Mouse (Mus musculus): ENCODE results near the gene D10Wsu102e.
"Not testable (repeated sequence)": the region's sequence is repeated elsewhere in the genome, so short reads cannot be mapped to it uniquely, and the experiment has no call there.

Gene D10Wsu102e

DNA sequence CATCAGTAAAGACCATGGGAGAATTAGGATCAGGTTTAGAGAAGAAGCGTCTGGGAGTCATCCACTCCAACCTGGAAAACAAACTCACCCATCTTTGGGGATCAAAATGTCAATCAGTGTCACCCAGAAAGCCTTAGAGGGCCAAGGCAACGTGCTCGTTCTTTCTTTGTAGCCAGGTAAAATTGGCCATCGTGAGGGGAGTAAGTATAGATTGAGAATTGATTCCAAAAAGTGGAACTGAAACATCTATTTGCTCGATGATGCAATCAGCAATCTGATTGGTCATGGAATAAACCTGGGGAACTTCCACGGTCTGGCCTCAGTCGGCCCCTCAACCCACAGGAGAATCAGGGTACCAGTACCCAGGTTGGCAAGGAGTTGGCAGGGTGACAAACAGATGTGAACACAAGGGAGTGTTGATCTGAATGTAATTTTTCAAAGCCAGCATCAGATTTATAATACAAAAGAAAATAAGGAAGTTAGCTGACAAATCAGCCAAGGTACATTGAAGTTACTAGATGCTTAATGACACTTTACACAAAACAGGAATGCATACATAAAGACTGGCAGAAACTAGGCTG lies 25.4 kb downstream of the D10Wsu102e start:
- DNase-seq (ENCODE audit: low spot score in 2 of 2), result no peak

DNA sequence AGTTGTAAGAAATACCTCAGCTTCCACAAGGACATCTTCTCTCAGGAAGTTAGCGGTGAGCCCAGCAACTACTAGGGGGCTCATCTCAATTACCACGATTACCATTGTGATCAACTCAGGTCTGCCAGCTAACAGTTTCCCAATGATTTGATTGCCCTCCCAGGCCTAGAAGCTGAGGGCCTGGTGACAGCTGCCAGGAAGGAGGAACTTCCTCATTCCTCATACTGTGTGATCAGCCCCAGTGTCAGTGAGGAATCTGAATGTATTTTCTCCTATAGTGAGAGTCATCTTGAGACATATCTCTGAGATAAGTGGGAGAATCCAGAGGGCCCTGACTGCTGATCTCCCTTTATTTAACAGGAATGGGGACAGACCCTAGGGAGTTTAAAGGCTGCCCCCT lies 37.3 kb downstream of the D10Wsu102e start:
- DNase-seq (ENCODE audit: low spot score in 2 of 2), result no peak

- DNase-seq (ENCODE audit: low spot score in 2 of 2), result not testable (repeated sequence)
Observed at GRCm38 (mm10) chr10:83400896-83401295, 40.9 kb downstream of the D10Wsu102e start.

- DNase-seq (ENCODE audit: low spot score in 2 of 2), result no peak
Observed at GRCm38 (mm10) chr10:83405031-83405430, 45.0 kb downstream of the D10Wsu102e start.

GRCm38 (mm10) chr10:83405711-83406110 lies 45.7 kb downstream of the D10Wsu102e start:
- no peak for DNase-seq (ENCODE audit: low spot score in 2 of 2)

GRCm38 (mm10) chr10:83407141-83407540 lies 47.1 kb downstream of the D10Wsu102e start:
- no peak for DNase-seq (ENCODE audit: low spot score in 2 of 2)

- DNase-seq (ENCODE audit: low spot score in 2 of 2), result not testable (repeated sequence)
Observed at GRCm38 (mm10) chr10:83418466-83418865, 58.4 kb downstream of the D10Wsu102e start.

DNA sequence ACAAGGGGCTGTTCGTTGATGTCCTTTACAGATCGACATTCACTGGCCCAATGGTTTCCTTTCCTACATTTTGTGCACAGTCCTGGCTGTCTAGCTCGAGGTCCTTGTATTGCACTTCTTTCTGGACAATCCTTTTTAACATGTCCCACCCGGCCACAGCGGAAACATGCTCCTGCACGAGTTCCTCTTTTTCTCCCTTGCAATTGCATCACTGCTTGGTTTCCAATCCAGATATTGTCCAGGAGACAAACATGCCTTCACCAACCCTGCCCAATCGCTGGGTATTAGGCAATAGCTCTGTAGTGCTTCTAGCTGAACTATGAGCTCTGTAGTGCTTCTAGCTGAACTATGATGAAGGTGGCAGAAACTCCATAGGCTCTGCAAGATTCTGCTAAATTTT lies 88.6 kb downstream of the D10Wsu102e start:
- DNase-seq (ENCODE audit: low spot score in 2 of 2), result no peak

DNA sequence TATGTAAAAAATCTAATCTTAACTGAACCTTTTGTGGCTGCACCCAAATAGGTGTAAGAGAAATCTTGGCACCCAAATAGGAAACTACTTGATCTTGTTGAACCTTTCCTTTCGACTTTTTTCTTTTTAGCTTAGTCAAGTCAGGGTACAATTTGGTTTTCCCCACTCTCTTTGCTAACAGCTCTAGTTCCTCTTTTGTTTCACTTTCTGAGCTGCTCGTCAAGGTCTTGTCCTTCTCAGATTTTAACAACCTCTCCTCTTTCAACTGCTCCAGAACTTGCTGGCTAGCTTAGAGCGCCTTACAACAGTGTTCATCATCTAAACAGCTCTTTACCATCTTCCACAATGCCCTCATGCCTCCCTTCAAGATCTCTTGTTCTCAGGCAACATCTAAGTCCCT lies 97.5 kb downstream of the D10Wsu102e start:
- no peak for DNase-seq (ENCODE audit: low spot score in 2 of 2)

- DNase-seq (ENCODE audit: low spot score in 2 of 2), result no peak
Observed at GRCm38 (mm10) chr10:83475226-83475625, 115.2 kb downstream of the D10Wsu102e start.

DNA sequence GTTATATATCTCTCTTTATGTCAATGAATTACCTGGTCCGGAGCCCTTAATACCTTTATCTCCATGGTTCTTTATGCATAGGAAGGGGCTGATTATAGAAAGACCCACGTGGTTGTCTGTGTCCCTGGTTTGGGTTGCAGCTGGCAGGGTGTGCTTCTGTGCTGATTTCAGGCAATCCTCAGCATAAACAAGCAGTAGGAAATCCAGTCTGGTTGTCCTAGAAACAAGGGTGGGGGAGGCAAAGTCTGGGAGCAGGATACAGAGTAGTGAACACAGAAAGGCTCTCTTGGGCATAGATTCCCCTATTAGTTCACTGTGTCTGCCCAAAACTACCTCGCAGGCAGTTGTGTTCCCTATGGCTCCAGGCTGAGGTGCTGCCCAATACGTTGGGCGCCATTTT lies 117.3 kb downstream of the D10Wsu102e start:
- peak in 1 of 2 experiments; percentile 22 for DNase-seq (ENCODE audit: low spot score in 2 of 2)

- no peak for DNase-seq (ENCODE audit: low spot score in 2 of 2)
Observed at GRCm38 (mm10) chr10:83490506-83490905, 130.5 kb downstream of the D10Wsu102e start.

- DNase-seq (ENCODE audit: low spot score in 2 of 2), result no peak
Observed at GRCm38 (mm10) chr10:83497321-83497720, 137.3 kb downstream of the D10Wsu102e start.

GRCm38 (mm10) chr10:83508962-83509660 lies 149.1 kb downstream of the D10Wsu102e start:
- peak; percentile 1 to 15 for DNase-seq (ENCODE audit: low spot score in 2 of 2)

DNA sequence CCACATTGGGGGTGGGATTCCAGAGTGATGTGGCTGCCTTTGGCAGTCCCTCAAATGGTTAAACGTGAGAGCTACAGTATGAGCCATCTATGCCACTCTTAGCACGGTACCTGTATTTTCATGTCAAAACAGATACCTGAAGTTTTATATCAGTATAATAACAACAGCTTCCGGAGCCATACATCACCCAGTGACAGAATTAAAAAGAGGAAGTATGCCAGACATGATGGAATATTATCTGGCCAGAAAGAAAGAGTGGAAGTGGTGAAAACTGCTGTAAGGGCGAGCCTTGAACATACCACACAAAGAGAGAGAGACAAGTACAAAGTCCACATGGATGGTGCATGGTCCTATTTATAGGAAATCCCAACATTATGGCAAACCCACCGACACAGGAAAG lies 151.3 kb downstream of the D10Wsu102e start:
- no peak for DNase-seq (ENCODE audit: low spot score in 2 of 2)

DNA sequence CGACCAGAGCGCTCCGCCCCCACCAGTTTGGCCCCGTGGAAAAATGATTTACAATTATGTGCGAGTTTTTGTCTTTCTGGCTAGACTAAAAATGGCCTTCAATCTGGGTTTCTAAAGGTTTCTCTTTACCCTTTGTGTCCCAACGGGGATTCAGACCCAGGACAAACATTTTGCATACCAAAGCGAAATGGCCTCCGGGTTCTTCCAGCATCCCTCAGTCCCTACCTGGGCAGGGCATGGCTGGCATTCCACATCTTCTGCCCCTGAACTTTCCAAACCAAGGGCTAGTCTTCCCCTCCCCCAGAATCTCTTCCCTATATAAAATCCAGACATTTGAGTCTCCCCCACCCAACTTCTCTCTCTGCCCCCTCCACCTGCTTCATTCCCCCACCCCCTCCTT lies 153.7 kb downstream of the D10Wsu102e start:
- no peak for DNase-seq (ENCODE audit: low spot score in 2 of 2)

DNA sequence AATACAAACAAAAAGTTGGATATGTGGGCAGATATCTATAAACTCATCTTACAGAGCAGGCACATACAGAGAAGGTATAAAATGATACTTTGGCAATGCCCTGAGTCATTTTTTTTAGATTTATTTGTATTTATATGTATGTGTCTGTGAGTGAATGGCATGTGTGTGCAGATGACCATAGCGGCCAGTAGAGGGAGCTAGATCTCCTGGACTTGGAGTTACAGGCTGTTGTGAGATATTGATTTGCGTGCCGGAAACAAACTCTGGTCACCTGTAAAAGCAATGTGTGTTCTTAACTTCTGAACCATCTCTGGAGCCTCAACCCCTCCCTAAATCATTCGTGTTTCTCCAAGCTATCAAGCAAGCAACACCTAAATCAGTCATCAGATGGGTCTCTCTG lies 161.0 kb downstream of the D10Wsu102e start:
- no peak for DNase-seq (ENCODE audit: low spot score in 2 of 2)

GRCm38 (mm10) chr10:83524238-83524637 lies 164.2 kb downstream of the D10Wsu102e start:
- DNase-seq (ENCODE audit: low spot score in 2 of 2), result not testable (repeated sequence)

DNA sequence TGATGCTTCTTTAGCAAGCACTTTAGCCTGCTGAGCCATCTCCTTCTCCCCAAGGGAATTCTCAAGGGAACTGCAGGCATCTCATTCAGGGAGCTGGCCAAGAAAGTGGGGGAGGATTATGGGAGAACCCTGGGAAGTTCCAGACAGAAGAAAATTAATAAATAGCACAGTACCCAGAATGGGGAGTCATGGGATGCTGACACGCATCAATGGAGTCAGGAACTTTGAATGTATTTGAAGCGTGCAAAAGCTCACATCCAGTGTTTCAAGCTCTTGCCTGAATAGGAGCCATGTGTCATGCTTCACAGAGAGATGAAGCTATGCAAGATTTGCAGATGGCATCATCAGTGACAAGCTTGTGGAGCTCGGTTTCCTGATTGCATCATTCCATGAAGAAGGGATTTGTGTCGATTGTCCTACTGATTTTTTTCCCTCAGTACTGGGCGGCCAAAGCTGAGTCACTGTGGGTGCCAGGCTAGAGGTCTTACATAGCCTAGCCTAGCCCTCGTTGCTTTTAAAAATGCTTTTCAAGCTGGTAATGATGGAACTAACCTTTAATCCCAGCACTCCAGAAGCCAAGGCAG lies 170.5 kb downstream of the D10Wsu102e start:
- no peak for DNase-seq (ENCODE audit: low spot score in 2 of 2)

GRCm38 (mm10) chr10:83533258-83533909 lies 173.4 kb downstream of the D10Wsu102e start:
- peak; percentile 76 to 84 for DNase-seq (ENCODE audit: low spot score in 2 of 2)

DNA sequence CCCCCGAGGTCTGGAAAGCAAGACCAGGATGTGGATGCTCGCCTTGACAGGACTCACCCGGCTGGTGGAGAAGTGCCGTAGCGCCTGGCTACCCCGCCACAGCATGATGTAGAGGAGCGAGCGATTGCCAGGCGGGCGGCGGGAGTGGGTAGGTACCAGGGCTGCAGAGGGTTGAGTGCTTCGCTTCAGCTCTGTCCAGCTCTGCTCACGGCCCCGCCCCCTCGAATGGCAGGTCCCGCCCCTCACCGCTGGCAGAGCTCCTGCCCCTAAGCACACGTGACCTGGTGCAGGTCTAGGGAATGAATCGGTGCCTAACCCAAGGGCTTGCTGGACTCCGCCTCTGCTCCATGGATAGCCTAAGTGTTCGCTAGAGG lies 173.9 kb downstream of the D10Wsu102e start, which contains the start of gene Aldh1l2:
Aldh1l2 (minus strand) TSS at position 231 of the 374 bp plus-strand sequence.
- peak; percentile 19 to 44 for DNase-seq (ENCODE audit: low spot score in 2 of 2)

DNA sequence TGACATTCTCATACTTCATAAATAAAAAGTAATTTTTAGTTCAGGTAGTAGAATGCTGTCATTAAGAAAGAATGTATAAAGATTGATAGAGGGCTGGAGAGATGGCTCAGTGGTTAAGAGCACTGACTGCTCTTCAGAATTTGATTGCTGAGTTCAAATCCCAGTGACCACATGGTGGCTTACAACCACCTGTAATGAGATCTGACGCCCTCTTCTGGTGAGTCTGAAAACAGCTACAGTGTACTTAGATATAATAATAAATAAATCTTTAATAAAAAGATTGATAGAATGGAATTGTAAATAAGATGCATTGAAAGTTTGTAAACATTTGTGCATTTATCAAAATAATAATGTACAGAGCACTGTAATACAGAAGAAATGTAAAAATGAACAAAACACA lies 176.4 kb downstream of the D10Wsu102e start:
- DNase-seq (ENCODE audit: low spot score in 2 of 2), result no peak

Measured in frontal cortex, postnatal 36 days (tissue).